Mouse (Mus musculus) frontal cortex, adult 2 months (tissue): ENCODE data around the gene 4930590J08Rik. TPM values are rescaled to one million over a fixed set of nuclear protein-coding genes. Genes with fewer than 3 reads are reported as not detected.

Experiments used
- DNase-seq, 2 experiments: peaks; one replicate each; pipeline ENCODE4 v3.0.0; 2022; ENCODE audit warnings: low spot score in 1 of 2; ENCODE audit errors: extremely low spot score in 1 of 2
- polyA plus RNA-seq: library from polyadenylated mRNA; depleted of rRNA; stranded (reverse); fragments of >200 nt; gene quantifications from 2 replicates; pipeline ENCODE4 v1.2.3, GENCODE M21; 2012; rRNA removed

Gene 4930590J08Rik
- polyA plus RNA-seq, 1 experiment: 2.2 TPM

DNA sequence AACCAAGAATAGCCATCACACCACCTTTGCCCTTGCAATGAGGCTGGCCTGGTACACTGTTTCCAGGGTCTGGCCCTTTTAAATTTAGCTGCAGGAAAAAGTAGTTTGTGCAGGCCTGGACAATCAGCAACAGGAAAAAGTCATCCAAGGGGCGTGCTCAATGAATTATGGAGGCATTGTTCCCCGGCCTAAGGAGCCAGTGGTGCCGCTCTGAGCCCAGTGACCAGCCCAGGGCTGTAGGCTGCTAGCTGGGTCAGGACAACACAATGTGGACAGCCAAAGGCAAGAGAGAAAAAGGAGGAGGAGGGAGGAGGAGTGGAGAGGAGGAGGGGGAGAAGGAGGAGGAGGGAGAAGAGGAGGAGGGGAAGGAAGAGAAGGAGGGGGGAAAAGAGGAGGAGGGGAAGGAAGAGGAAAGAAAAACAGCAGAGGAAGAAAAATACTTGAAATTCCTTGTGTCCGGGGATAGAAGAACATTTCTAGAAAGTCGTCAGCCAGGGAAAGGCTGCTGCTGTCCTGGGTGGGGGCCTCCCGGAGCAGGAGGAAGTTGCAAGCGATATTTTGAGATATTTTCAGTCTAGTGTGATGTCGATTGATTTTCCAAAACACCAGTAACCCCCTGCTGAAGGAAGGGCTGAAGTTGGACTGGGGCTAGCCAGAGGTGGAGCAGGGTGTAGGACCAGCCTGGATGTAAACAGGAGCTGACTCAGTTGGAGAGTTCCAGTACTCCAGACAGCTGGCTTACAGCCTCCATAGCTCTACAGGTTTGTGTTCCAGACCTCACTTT, 57.6 kb downstream of the 4930590J08Rik start:
- DNase-seq: no peak

GRCm38 (mm10) chr6:91963429-91963828, 60.8 kb downstream of the 4930590J08Rik start:
- DNase-seq: no peak

GRCm38 (mm10) chr6:91965060-91965459, 62.5 kb downstream of the 4930590J08Rik start:
- no peak for DNase-seq

GRCm38 (mm10) chr6:91966006-91966405, 63.4 kb downstream of the 4930590J08Rik start:
- DNase-seq: no peak

- DNase-seq: no peak
These were observed 69.6 kb downstream of the 4930590J08Rik start for GRCm38 (mm10) chr6:91972201-91972646.

DNA sequence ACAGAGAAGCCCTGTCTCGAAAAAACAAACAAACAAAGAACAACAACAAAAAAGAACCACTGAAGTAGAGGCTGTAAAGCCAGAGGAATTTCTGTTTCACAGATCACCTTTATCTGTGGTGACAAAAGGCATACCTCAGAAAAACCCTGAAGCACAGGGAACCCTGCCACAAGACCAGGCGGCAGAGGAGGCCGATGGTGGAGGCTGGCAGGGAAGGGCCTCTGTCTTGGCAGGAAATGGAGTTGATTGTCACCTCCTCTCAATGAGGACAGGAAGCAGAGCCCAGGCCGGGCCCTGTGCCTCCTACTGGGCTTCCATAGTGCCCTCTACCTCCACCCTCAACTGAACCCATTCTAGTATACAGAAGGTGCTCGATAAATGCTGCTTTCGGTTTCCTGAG, 71.4 kb downstream of the 4930590J08Rik start:
- DNase-seq: no peak

- no peak for DNase-seq
These were observed 76.0 kb downstream of the 4930590J08Rik start, which contains the start of gene Fgd5 for GRCm38 (mm10) chr6:91978371-91979300. Gene Fgd5, plus strand, starts transcription at chr6:91978878.

DNA sequence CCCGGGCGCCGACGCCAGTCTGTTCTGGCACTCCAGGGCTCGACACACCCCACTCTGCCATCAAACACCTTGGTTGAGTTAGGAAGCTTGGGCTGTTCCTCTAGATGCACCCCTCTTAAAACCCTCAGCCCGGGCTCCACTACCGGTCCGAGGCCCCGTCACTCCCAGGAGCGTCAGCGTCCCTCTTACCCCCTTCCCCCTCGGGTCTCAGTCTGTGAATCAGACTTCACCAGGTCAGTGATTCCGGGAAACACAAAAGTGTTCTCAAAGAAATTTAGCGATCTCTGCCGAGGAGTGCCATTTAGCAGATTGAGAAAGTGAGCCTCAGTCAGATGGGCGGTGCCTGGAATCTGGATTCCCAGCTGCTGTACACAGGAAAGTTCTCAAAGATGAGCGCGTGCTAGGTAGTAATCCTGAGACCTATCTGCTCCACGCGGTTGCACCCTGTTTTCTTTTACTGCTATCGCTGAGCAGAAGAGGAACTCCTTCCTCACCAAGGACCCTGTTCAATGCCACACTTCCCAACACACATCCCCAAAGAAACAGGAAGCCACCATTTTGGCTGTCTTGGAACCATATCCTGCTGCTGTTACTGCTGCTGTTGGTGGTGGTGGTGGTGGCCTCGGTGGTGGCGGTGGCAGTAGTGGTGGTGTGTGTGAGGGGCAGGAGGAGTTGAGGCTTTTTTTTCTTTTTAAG, 76.8 kb downstream of the 4930590J08Rik start:
- no peak for DNase-seq

- DNase-seq: no peak
These were observed 77.4 kb downstream of the 4930590J08Rik start for GRCm38 (mm10) chr6:91980011-91980410.

GRCm38 (mm10) chr6:91990101-91990500, 87.5 kb downstream of the 4930590J08Rik start:
- DNase-seq: no peak

GRCm38 (mm10) chr6:91992823-91993222, 90.2 kb downstream of the 4930590J08Rik start:
- DNase-seq: no peak

GRCm38 (mm10) chr6:91993795-91994505, 91.3 kb downstream of the 4930590J08Rik start:
- no peak for DNase-seq

DNA sequence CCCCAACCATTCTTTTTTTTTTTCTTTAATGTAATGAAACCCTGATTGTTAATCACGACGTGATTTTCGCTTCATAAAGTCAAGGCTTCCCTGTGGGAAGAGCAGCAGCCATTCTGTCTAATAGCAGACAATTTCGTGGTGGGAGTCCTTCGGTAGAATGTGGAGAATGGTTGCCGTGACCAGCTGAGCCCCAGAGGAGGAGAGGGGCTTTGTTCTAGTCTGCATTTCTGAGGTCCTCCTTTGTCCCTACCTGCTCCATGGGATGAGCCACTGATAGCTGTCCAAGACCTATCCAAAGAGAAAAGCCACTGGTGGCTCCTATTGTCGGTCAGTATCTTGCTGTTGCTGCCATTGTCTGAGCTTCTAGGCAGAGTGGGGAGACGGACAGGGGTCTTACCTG, 93.5 kb downstream of the 4930590J08Rik start:
- DNase-seq: no peak

Other genes starting within 250 kb of the 4930590J08Rik start
- 109 and 123 TPM in 2 replicates for gene Slc6a6, start 218.8 kb upstream of the 4930590J08Rik start, polyA plus RNA-seq
- 48.2 and 50.4 TPM in 2 replicates for gene Grip2, start 75.6 kb upstream of the 4930590J08Rik start, polyA plus RNA-seq
- 19.0 and 23.1 TPM in 2 replicates for gene Ccdc174, start 24.8 kb upstream of the 4930590J08Rik start, polyA plus RNA-seq
- 4.9 and 5.0 TPM in 2 replicates for gene Fgd5, start 76.1 kb downstream of the 4930590J08Rik start, polyA plus RNA-seq
- gene Nr2c2, start 188.6 kb downstream of the 4930590J08Rik start, polyA plus RNA-seq: 41.5 and 44.2 TPM in 2 replicates